ENCODE assay signal across 19 mouse cellular contexts in the genomic region with DNA sequence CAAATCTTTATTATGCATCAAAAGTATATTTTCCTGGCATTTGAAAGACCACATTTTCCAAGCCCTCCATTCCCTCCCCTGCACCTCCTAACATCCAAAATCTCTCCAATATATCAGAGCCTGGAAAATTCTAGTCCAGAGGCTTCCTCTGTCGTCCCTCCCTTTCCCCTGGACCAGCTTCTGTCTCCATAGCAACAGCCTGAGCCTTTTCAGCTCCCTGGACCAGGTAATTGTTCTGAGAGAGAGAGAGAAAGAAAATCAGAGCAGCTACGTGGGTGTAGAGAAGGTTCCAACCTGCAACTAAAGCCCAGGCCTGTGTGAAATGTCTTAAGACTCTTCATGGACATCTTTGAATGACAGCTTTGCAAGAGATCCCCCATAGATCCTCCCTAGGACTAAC.
DNase-seq lines count a peak whose midpoint lies in the region; ATAC-seq lines count a peak whose summit lies in the region.
"Had no signal": no experiment of that assay in that cellular context is flagged by ENCODE, and none has a peak within 500 bp of the region (broad histone marks: within the 10 kb centered on the region; RNA-seq: fewer than 3 reads in every experiment).

No protein-coding gene starts in this region.

- no peaks in the 10 kb centered on the region for H3K27me3 ChIP-seq in hindbrain, embryonic 13.5 days
- no peaks in the 10 kb centered on the region for H3K27me3 ChIP-seq in hindbrain, embryonic 10.5 days (ENCODE audit: insufficient read depth, poor library complexity, severe bottlenecking)
- no peaks in the 10 kb centered on the region for H3K27me3 ChIP-seq in embryonic facial prominence, embryonic 14.5 days (replicated peaks; ENCODE audit: control insufficient read depth, insufficient read depth, low read length)
- no peaks in the 10 kb centered on the region for H3K27me3 ChIP-seq in hindbrain, embryonic 16.5 days (replicated peaks; ENCODE audit: control insufficient read depth, insufficient read depth, low read length)
- H3K27me3 ChIP-seq in neural tube, embryonic 14.5 days (ENCODE audit: control insufficient read depth, insufficient read depth, low read length), result no peaks in the 10 kb centered on the region
- H3K27me3 ChIP-seq: intestine, embryonic 15.5 days; limb, embryonic 15.5 days had no signal

- DNase-seq in hindbrain, embryonic 10.5 days (ENCODE audit: low spot score), result no peak
- DNase-seq in embryonic facial prominence, embryonic 14.5 days (ENCODE audit: low spot score), result peak; percentile 27
- no peak for DNase-seq in retina, postnatal 1 day
- DNase-seq in kidney, postnatal 36 days, result no peak
- no peak for DNase-seq in layer of hippocampus, postnatal 25 days (ENCODE audit: extremely low spot score in 1 of 2, low spot score in 1 of 2)
- DNase-seq: adrenal gland, postnatal 25 days; cerebellum, postnatal 25 days; gastrocnemius, adult 2 months; heart, postnatal 10 days; lung, adult 18-20 months; thymus, postnatal 14 days had no signal

- H3K4me2 ChIP-seq in hindbrain, embryonic 13.5 days, result no peak overlapping the region
- H3K4me2 ChIP-seq in embryonic facial prominence, embryonic 14.5 days (ENCODE audit: low read depth, low read length), result no peak overlapping the region
- no peak overlapping the region for H3K4me2 ChIP-seq in hindbrain, embryonic 16.5 days (ENCODE audit: low read length)
- no peak overlapping the region for H3K4me2 ChIP-seq in neural tube, embryonic 14.5 days (ENCODE audit: low read depth, low read length)
- H3K4me2 ChIP-seq: intestine, embryonic 15.5 days; limb, embryonic 15.5 days had no signal

- H3K9ac ChIP-seq in hindbrain, embryonic 13.5 days, result no peak overlapping the region
- no peak overlapping the region for H3K9ac ChIP-seq in embryonic facial prominence, embryonic 14.5 days (ENCODE audit: low read depth, low read length)
- no peak overlapping the region for H3K9ac ChIP-seq in hindbrain, embryonic 16.5 days (ENCODE audit: low read depth, low read length)
- no peak overlapping the region for H3K9ac ChIP-seq in neural tube, embryonic 14.5 days (replicated peaks; ENCODE audit: low read depth, low read length)
- H3K9ac ChIP-seq: intestine, embryonic 15.5 days; limb, embryonic 15.5 days had no signal

- WGBS in hindbrain, embryonic 13.5 days, result 11% methylated on average over 2 of the region's 2 CpGs
- WGBS in hindbrain, embryonic 10.5 days, result 16% methylated on average over 2 of the region's 2 CpGs
- WGBS in embryonic facial prominence, embryonic 14.5 days, result 26% methylated on average over 2 of the region's 2 CpGs
- 2% methylated on average over 2 of the region's 2 CpGs for WGBS in hindbrain, embryonic 16.5 days
- 7% methylated on average over 2 of the region's 2 CpGs for WGBS in neural tube, embryonic 14.5 days

- peaks cover 11% of the 10 kb centered on the region for H3K4me1 ChIP-seq in hindbrain, embryonic 13.5 days (replicated peaks)
- peaks cover 8% of the 10 kb centered on the region for H3K4me1 ChIP-seq in hindbrain, embryonic 10.5 days (replicated peaks)
- no peaks in the 10 kb centered on the region for H3K4me1 ChIP-seq in embryonic facial prominence, embryonic 14.5 days (ENCODE audit: control insufficient read depth, insufficient read depth, low read length)
- H3K4me1 ChIP-seq in hindbrain, embryonic 16.5 days (ENCODE audit: control insufficient read depth, insufficient read depth, low read depth, low read length), result peaks cover 2% of the 10 kb centered on the region; the same call in 1 of the 2 replicates
- no peaks in the 10 kb centered on the region for H3K4me1 ChIP-seq in neural tube, embryonic 14.5 days (ENCODE audit: control insufficient read depth, insufficient read depth, low read length)
- H3K4me1 ChIP-seq: intestine, embryonic 15.5 days had no signal

- H3K9me3 ChIP-seq in hindbrain, embryonic 13.5 days, result no peaks in the 10 kb centered on the region
- H3K9me3 ChIP-seq in hindbrain, embryonic 10.5 days, result 0 out of 2 replicates have a peak, but pooled peaks cover 3% of the 10 kb centered on the region
- no peaks in the 10 kb centered on the region for H3K9me3 ChIP-seq in embryonic facial prominence, embryonic 14.5 days (ENCODE audit: control insufficient read depth, low read length)
- no peaks in the 10 kb centered on the region for H3K9me3 ChIP-seq in hindbrain, embryonic 16.5 days (ENCODE audit: control insufficient read depth, low read length)
- no peaks in the 10 kb centered on the region for H3K9me3 ChIP-seq in neural tube, embryonic 14.5 days (ENCODE audit: control insufficient read depth, low read length)
- H3K9me3 ChIP-seq: intestine, embryonic 15.5 days; limb, embryonic 15.5 days had no signal

- H3K36me3 ChIP-seq in hindbrain, embryonic 13.5 days, result no peaks in the 10 kb centered on the region
- no peaks in the 10 kb centered on the region for H3K36me3 ChIP-seq in hindbrain, embryonic 10.5 days
- H3K36me3 ChIP-seq in embryonic facial prominence, embryonic 14.5 days (ENCODE audit: control insufficient read depth, insufficient read depth, low read length), result no peaks in the 10 kb centered on the region
- no peaks in the 10 kb centered on the region for H3K36me3 ChIP-seq in hindbrain, embryonic 16.5 days (ENCODE audit: control insufficient read depth, insufficient read depth, low read length)
- no peaks in the 10 kb centered on the region for H3K36me3 ChIP-seq in neural tube, embryonic 14.5 days (ENCODE audit: control insufficient read depth, insufficient read depth, low read length)
- H3K36me3 ChIP-seq: intestine, embryonic 15.5 days; limb, embryonic 15.5 days had no signal

- H3K4me3 ChIP-seq in hindbrain, embryonic 13.5 days, result no peak overlapping the region
- no peak overlapping the region for H3K4me3 ChIP-seq in hindbrain, embryonic 10.5 days
- no peak overlapping the region for H3K4me3 ChIP-seq in embryonic facial prominence, embryonic 14.5 days (ENCODE audit: low read depth, low read length)
- no peak overlapping the region for H3K4me3 ChIP-seq in hindbrain, embryonic 16.5 days (ENCODE audit: low read length)
- H3K4me3 ChIP-seq in neural tube, embryonic 14.5 days (ENCODE audit: low read depth, low read length), result no peak overlapping the region
- H3K4me3 ChIP-seq: gastrocnemius, adult 2 months; intestine, embryonic 15.5 days; layer of hippocampus, adult 2 months; limb, embryonic 15.5 days had no signal

- H3K27ac ChIP-seq in hindbrain, embryonic 13.5 days, result peak overlapping the region; percentile 62
- H3K27ac ChIP-seq in hindbrain, embryonic 10.5 days, result no peak overlapping the region
- no peak overlapping the region for H3K27ac ChIP-seq in embryonic facial prominence, embryonic 14.5 days (replicated peaks; ENCODE audit: low read depth, low read length)
- peak overlapping the region; percentile 29 for H3K27ac ChIP-seq in hindbrain, embryonic 16.5 days (ENCODE audit: low read depth, low read length)
- peak overlapping the region; percentile 8; the same call in 1 of the 2 replicates for H3K27ac ChIP-seq in neural tube, embryonic 14.5 days (ENCODE audit: low read depth, low read length)
- H3K27ac ChIP-seq: gastrocnemius, adult 2 months; intestine, embryonic 15.5 days; layer of hippocampus, adult 2 months; limb, embryonic 15.5 days; macrophage had no signal

- peak; percentile 81 for ATAC-seq in hindbrain, embryonic 13.5 days (ENCODE audit: low FRiP score)
- no peak for ATAC-seq in embryonic facial prominence, embryonic 14.5 days (ENCODE audit: low read depth)
- peak; percentile 90 for ATAC-seq in hindbrain, embryonic 16.5 days
- ATAC-seq in neural tube, embryonic 14.5 days (ENCODE audit: low read depth), result peak; percentile 80
- ATAC-seq: activated CD4-positive, CD25-positive, alpha-beta regulatory T cell, adult 4 months; intestine, embryonic 15.5 days had no signal

Comparison
In these comparisons a context has a peak if more than half of its experiments do, and no peak if none do; other contexts are left out.
1. H3K27ac ChIP-seq: peak in hindbrain, embryonic 13.5 days (single experiment), hindbrain, embryonic 16.5 days (single experiment) and neural tube, embryonic 14.5 days (single experiment); none in hindbrain, embryonic 10.5 days (single experiment) and embryonic facial prominence, embryonic 14.5 days (single experiment).